Mouse (Mus musculus): Measurements from ENCODE around the gene Kcnt2.

DNA sequence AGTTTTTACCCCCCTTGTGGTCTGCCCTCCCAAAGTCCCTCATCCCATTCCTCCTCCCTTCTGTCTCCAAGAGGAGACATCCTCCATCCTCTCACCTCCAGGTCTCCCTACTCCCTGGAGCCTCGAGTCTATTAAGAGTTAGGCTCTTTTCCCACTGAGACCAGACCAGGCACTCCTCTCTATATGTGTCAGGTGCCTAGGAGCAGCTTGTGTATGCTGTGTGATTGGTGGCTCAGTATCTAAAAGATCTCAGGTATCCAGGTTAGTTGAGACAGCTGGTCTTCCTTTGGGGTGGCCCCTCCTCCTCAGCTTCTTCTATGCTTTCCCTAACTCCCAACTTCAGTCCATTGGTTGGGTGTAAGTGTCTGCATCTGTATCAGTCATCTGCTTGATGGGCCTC lies 186.1 kb downstream of the Kcnt2 start:
- TF ChIP-seq CTCF (conservative IDR thresholded peaks at IDR 0.05; ENCODE audit: insufficient read depth, insufficient read length, low read depth, low read length) (no peak), POLR2A (IDR thresholded peaks at IDR 0.05; ENCODE audit: low read depth, low read length) (no peak)

All from kidney, adult 2 months (tissue).